Mouse (Mus musculus): ENCODE results near the gene Flrt2. TPM values are rescaled to one million over a fixed set of nuclear protein-coding genes. Genes with fewer than 3 reads are reported as not detected.

The Flrt2 gene
- total and polyA plus RNA-seq, 3 experiments = not detected

- in situ Hi-C loops (cut with MboI; ENCODE audit: low pct_ligation_motif_present, low pct_unique_long_range_greater_than_20kb, low sequenced_read_pairs) (no loop called here), dilution Hi-C loops (cut with MboI; ENCODE audit: extremely low pct_ligation_motif_present, extremely low pct_unique_long_range_greater_than_20kb, low sequenced_read_pairs) (no loop called here)
- H3K4me3 ChIP-seq (replicated peaks in 1 of 3; ENCODE audit: low read depth in 2 of 3, low read length in 2 of 3, poor library complexity in 1 of 3) = no peak overlapping the region
- no peaks in the 10 kb centered on the region for H3K79me2 ChIP-seq (replicated peaks; ENCODE audit: control insufficient read depth, extremely low read depth, insufficient read depth, poor library complexity, severe bottlenecking)
- peaks cover 54% of the 10 kb centered on the region for H3K9me3 ChIP-seq (replicated peaks; ENCODE audit: low read length)
- H3K27me3 ChIP-seq (replicated peaks) = no peaks in the 10 kb centered on the region
- H3K36me3 ChIP-seq (replicated peaks in 1 of 2; ENCODE audit: control insufficient read depth in 1 of 2, insufficient read depth in 1 of 2, low read length in 1 of 2) = no peaks in the 10 kb centered on the region
- DNase-seq (ENCODE audit: extremely low read depth) = no peak
- H3K9ac ChIP-seq (ENCODE audit: insufficient read depth, low read depth) = no peak overlapping the region
- H3K4me2 ChIP-seq (ENCODE audit: insufficient read depth, low read depth, poor library complexity, severe bottlenecking) = no peak overlapping the region
- H3K27ac ChIP-seq (ENCODE audit: insufficient read depth, low read depth) = no peak overlapping the region
- H3K4me1 ChIP-seq (ENCODE audit: control insufficient read depth in 1 of 2, insufficient read depth in 2 of 2) = no peaks in the 10 kb centered on the region
- TF ChIP-seq USF1 (IDR thresholded peaks at IDR 0.05; ENCODE audit: low read depth, low read length) (no peak), ZC3H11A (IDR thresholded peaks at IDR 0.05; ENCODE audit: low read depth, low read length) (no peak), NELFE (IDR thresholded peaks at IDR 0.05; ENCODE audit: low read depth, low read length) (no peak), RAD21 (IDR thresholded peaks at IDR 0.05; ENCODE audit: low read depth, low read length) (no peak), POLR2A (IDR thresholded peaks at IDR 0.05; ENCODE audit: low read depth, low read length) (no peak), CTCF (conservative IDR thresholded peaks at IDR 0.05 in 1 of 2, IDR thresholded peaks at IDR 0.05 in 1 of 2; ENCODE audit: low read depth in 2 of 2, low read length in 2 of 2) (no peak), ZNF384 (IDR thresholded peaks at IDR 0.05; ENCODE audit: low read depth, low read length) (no peak), GABPA (IDR thresholded peaks at IDR 0.05; ENCODE audit: insufficient replicate concordance, low read depth, low read length) (no peak), MAX (IDR thresholded peaks at IDR 0.05; ENCODE audit: low read length) (no peak)
These were observed 49.3 kb downstream of the Flrt2 start for GRCm38 (mm10) chr12:95741296-95741695.

GRCm38 (mm10) chr12:95744307-95744706 is 52.3 kb downstream of the Flrt2 start:
- Histone ChIP-seq H3K27ac (ENCODE audit: insufficient read depth, low read depth) (no peak overlapping the region), H3K4me3 (replicated peaks in 1 of 3; ENCODE audit: low read depth in 2 of 3, low read length in 2 of 3, poor library complexity in 1 of 3) (no peak overlapping the region), H3K4me1 (ENCODE audit: control insufficient read depth in 1 of 2, insufficient read depth in 2 of 2) (no peaks in the 10 kb centered on the region), H3K79me2 (replicated peaks; ENCODE audit: control insufficient read depth, extremely low read depth, insufficient read depth, poor library complexity, severe bottlenecking) (no peaks in the 10 kb centered on the region), H3K4me2 (ENCODE audit: insufficient read depth, low read depth, poor library complexity, severe bottlenecking) (no peak overlapping the region), H3K27me3 (replicated peaks) (no peaks in the 10 kb centered on the region), H3K36me3 (replicated peaks in 1 of 2; ENCODE audit: control insufficient read depth in 1 of 2, insufficient read depth in 1 of 2, low read length in 1 of 2) (no peaks in the 10 kb centered on the region), H3K9me3 (replicated peaks; ENCODE audit: low read length) (peaks cover 49% of the 10 kb centered on the region), H3K9ac (ENCODE audit: insufficient read depth, low read depth) (no peak overlapping the region)
- dilution Hi-C loops (cut with MboI; ENCODE audit: extremely low pct_ligation_motif_present, extremely low pct_unique_long_range_greater_than_20kb, low sequenced_read_pairs) (no loop called here), in situ Hi-C loops (cut with MboI; ENCODE audit: low pct_ligation_motif_present, low pct_unique_long_range_greater_than_20kb, low sequenced_read_pairs) (no loop called here)
- DNase-seq (ENCODE audit: extremely low read depth) = no peak
- TF ChIP-seq TCF12 (IDR thresholded peaks at IDR 0.05; ENCODE audit: low read depth, low read length) (no peak), NELFE (IDR thresholded peaks at IDR 0.05; ENCODE audit: low read depth, low read length) (no peak), NRF1 (IDR thresholded peaks at IDR 0.05; ENCODE audit: low read depth, low read length) (no peak)

GRCm38 (mm10) chr12:95746856-95747579 is 55.0 kb downstream of the Flrt2 start:
- no peak for DNase-seq (ENCODE audit: extremely low read depth)
- H3K4me3 ChIP-seq (replicated peaks in 1 of 3; ENCODE audit: low read depth in 2 of 3, low read length in 2 of 3, poor library complexity in 1 of 3) = no peak overlapping the region
- no peaks in the 10 kb centered on the region for H3K36me3 ChIP-seq (replicated peaks in 1 of 2; ENCODE audit: control insufficient read depth in 1 of 2, insufficient read depth in 1 of 2, low read length in 1 of 2)
- peaks cover 42% of the 10 kb centered on the region for H3K9me3 ChIP-seq (replicated peaks; ENCODE audit: low read length)
- H3K27ac ChIP-seq (ENCODE audit: insufficient read depth, low read depth) = no peak overlapping the region
- H3K27me3 ChIP-seq (replicated peaks) = no peaks in the 10 kb centered on the region
- H3K9ac ChIP-seq (ENCODE audit: insufficient read depth, low read depth) = no peak overlapping the region
- dilution Hi-C loops (cut with MboI; ENCODE audit: extremely low pct_ligation_motif_present, extremely low pct_unique_long_range_greater_than_20kb, low sequenced_read_pairs) = no loop called here
- TF ChIP-seq TBP (conservative IDR thresholded peaks at IDR 0.05; ENCODE audit: low read depth, low read length) = no peak
- TF ChIP-seq ZKSCAN1 (IDR thresholded peaks at IDR 0.05; ENCODE audit: borderline replicate concordance, low read depth, low read length) = no peak
- no peak for TF ChIP-seq NELFE (IDR thresholded peaks at IDR 0.05; ENCODE audit: low read depth, low read length)
- no peak for TF ChIP-seq SMC3 (IDR thresholded peaks at IDR 0.05; ENCODE audit: low read depth, low read length)
- TF ChIP-seq ELF1 (IDR thresholded peaks at IDR 0.05; ENCODE audit: low read depth, low read length) = no peak
- H3K4me1 ChIP-seq (ENCODE audit: control insufficient read depth in 1 of 2, insufficient read depth in 2 of 2) = no peaks in the 10 kb centered on the region
- in situ Hi-C loops (cut with MboI; ENCODE audit: low pct_ligation_motif_present, low pct_unique_long_range_greater_than_20kb, low sequenced_read_pairs) = no loop called here
- H3K79me2 ChIP-seq (replicated peaks; ENCODE audit: control insufficient read depth, extremely low read depth, insufficient read depth, poor library complexity, severe bottlenecking) = no peaks in the 10 kb centered on the region
- no peak overlapping the region for H3K4me2 ChIP-seq (ENCODE audit: insufficient read depth, low read depth, poor library complexity, severe bottlenecking)
